Mouse (Mus musculus) ES-Bruce4 (cell line): ENCODE measurements at regions not wholly inside any gene's neighbourhood (a gene's known extent, or its start where the extent isn't known, plus 50 kb on each side); places are given as distances from the start of the nearest gene placed in this dataset.

Experiments
- CTCF ChIP-seq: IDR thresholded peaks from one replicate; pipeline ENCODE4 v1.8.1; 2011; ENCODE audit warnings: low read depth, low read length
- EP300 ChIP-seq: IDR thresholded peaks from 2 replicates; pipeline ENCODE4 v1.6.1; 2011; ENCODE audit warnings: low read depth, low read length; ENCODE audit not compliant: insufficient read depth
- POLR2A ChIP-seq: IDR thresholded peaks from one replicate; pipeline ENCODE4 v1.8.1; 2011; ENCODE audit warnings: low read length; ENCODE audit not compliant: insufficient read depth

- TF ChIP-seq CTCF = no peak
- TF ChIP-seq POLR2A = no peak
- TF ChIP-seq EP300 = no peak
Measured at GRCm38 (mm10) chr10:19530056-19530455, 61.7 kb upstream of the Ifngr1 start.
